ENCODE assay signal across 14 mouse cellular contexts in the genomic region with DNA sequence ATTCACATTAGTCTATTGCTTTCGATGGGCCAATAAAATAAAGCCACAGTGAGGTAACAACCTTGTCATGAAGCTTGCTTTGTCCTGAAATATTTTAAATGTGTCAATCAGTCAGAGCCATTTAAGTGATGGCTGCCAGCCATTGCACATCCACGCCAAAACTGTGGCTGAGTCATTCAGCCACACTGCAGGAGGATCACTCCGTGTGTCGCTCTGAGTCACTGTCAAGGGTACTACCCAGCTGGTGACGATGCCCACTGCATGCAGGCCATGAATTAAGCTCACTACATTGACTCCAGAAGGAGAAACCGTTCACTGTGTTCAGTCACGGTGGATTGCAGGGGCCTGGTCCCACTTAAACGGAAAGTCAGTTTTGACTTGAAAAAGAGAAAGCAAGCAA.
DNase-seq lines count a peak whose midpoint lies in the region; ATAC-seq and TF ChIP-seq lines count a peak whose summit lies in the region.
"Had no signal": no experiment of that assay in that cellular context is flagged by ENCODE, and none has a peak within 500 bp of the region (broad histone marks: within the 10 kb centered on the region; RNA-seq: fewer than 3 reads in every experiment).

No protein-coding gene starts in this region.

- H3K9me3 ChIP-seq in hindbrain, embryonic 13.5 days: no peaks in the 10 kb centered on the region
- H3K9me3 ChIP-seq in hindbrain, embryonic 14.5 days (ENCODE audit: control insufficient read depth, low read length): no peaks in the 10 kb centered on the region
- H3K9me3 ChIP-seq in liver, embryonic 11.5 days (ENCODE audit: control insufficient read depth, low read length): no peaks in the 10 kb centered on the region
- H3K9me3 ChIP-seq: embryonic facial prominence, embryonic 10.5 days; forebrain, embryonic 12.5 days had no signal

- no peak overlapping the region for H3K4me2 ChIP-seq in hindbrain, embryonic 13.5 days
- H3K4me2 ChIP-seq in hindbrain, embryonic 14.5 days (replicated peaks): no peak overlapping the region
- H3K4me2 ChIP-seq in liver, embryonic 11.5 days: no peak overlapping the region
- H3K4me2 ChIP-seq: forebrain, embryonic 12.5 days; heart, embryonic 11.5 days had no signal

- no peak for DNase-seq in hindbrain, embryonic 14.5 days (ENCODE audit: low spot score)
- DNase-seq in 3T3-L1 (ENCODE audit: low read depth, low spot score) (peak; percentile 80), adipocyte (ENCODE audit: low spot score) (peak; percentile 20)
- peak; percentile 47 to 56 for DNase-seq in layer of hippocampus, adult 2 months (ENCODE audit: low spot score in 2 of 2)
- no peak for DNase-seq in lung, postnatal 25 days (ENCODE audit: low spot score)
- DNase-seq in liver, embryonic 11.5 days (ENCODE audit: low spot score): no peak
- DNase-seq: thymus, adult 18-20 months had no signal

- 75% methylated on average over 8 of the region's 8 CpGs for WGBS in hindbrain, embryonic 13.5 days
- 71% methylated on average over 8 of the region's 8 CpGs for WGBS in hindbrain, embryonic 14.5 days
- WGBS in liver, embryonic 11.5 days: 80% methylated on average over 8 of the region's 8 CpGs

- H3K4me3 ChIP-seq in hindbrain, embryonic 13.5 days: no peak overlapping the region
- no peak overlapping the region for H3K4me3 ChIP-seq in hindbrain, embryonic 14.5 days (replicated peaks; ENCODE audit: low read length)
- H3K4me3 ChIP-seq in layer of hippocampus, adult 2 months: no peak overlapping the region
- H3K4me3 ChIP-seq in liver, embryonic 11.5 days (ENCODE audit: low read depth, low read length): no peak overlapping the region
- H3K4me3 ChIP-seq: embryonic facial prominence, embryonic 10.5 days; forebrain, embryonic 12.5 days had no signal

- TF ChIP-seq CTCF in layer of hippocampus, adult 2 months (conservative IDR thresholded peaks at IDR 0.05): no peak

- H3K9ac ChIP-seq in hindbrain, embryonic 13.5 days: no peak overlapping the region
- H3K9ac ChIP-seq in hindbrain, embryonic 14.5 days: no peak overlapping the region
- H3K9ac ChIP-seq in liver, embryonic 11.5 days (ENCODE audit: low read depth, low read length): no peak overlapping the region
- H3K9ac ChIP-seq: forebrain, embryonic 12.5 days; liver, embryonic 14.5 days had no signal

- no peaks in the 10 kb centered on the region for H3K27me3 ChIP-seq in hindbrain, embryonic 13.5 days
- H3K27me3 ChIP-seq in hindbrain, embryonic 14.5 days (ENCODE audit: control insufficient read depth, insufficient read depth, low read length): no peaks in the 10 kb centered on the region
- H3K27me3 ChIP-seq in liver, embryonic 11.5 days (replicated peaks; ENCODE audit: control insufficient read depth, insufficient read depth, low read length): no peaks in the 10 kb centered on the region
- H3K27me3 ChIP-seq: forebrain, embryonic 12.5 days had no signal

- no peaks in the 10 kb centered on the region for H3K36me3 ChIP-seq in hindbrain, embryonic 13.5 days
- H3K36me3 ChIP-seq in hindbrain, embryonic 14.5 days (replicated peaks; ENCODE audit: control insufficient read depth, insufficient read depth): no peaks in the 10 kb centered on the region
- H3K36me3 ChIP-seq in liver, embryonic 11.5 days (ENCODE audit: control insufficient read depth, insufficient read depth, low read length): no peaks in the 10 kb centered on the region
- H3K36me3 ChIP-seq: embryonic facial prominence, embryonic 10.5 days; forebrain, embryonic 12.5 days had no signal

- H3K27ac ChIP-seq in hindbrain, embryonic 13.5 days: 0 out of 2 replicates have a peak overlapping the region, but pooled peaks have one; percentile 40
- H3K27ac ChIP-seq in hindbrain, embryonic 14.5 days: no peak overlapping the region
- H3K27ac ChIP-seq in layer of hippocampus, adult 2 months: peak overlapping the region; percentile 43; the same call in 1 of the 2 replicates
- no peak overlapping the region for H3K27ac ChIP-seq in liver, embryonic 11.5 days (ENCODE audit: low read depth, low read length)
- H3K27ac ChIP-seq: embryonic facial prominence, embryonic 10.5 days; forebrain, embryonic 12.5 days; liver, embryonic 14.5 days had no signal

- no peaks in the 10 kb centered on the region for H3K4me1 ChIP-seq in hindbrain, embryonic 13.5 days (replicated peaks)
- no peaks in the 10 kb centered on the region; the same call in 1 of the 2 replicates for H3K4me1 ChIP-seq in hindbrain, embryonic 14.5 days (replicated peaks; ENCODE audit: control insufficient read depth, insufficient read depth, low read length)
- no peaks in the 10 kb centered on the region for H3K4me1 ChIP-seq in liver, embryonic 11.5 days (replicated peaks; ENCODE audit: control insufficient read depth, insufficient read depth, low read length)
- H3K4me1 ChIP-seq: embryonic facial prominence, embryonic 10.5 days; forebrain, embryonic 12.5 days had no signal

- ATAC-seq in hindbrain, embryonic 13.5 days (ENCODE audit: low FRiP score): no peak
- no peak for ATAC-seq in hindbrain, embryonic 14.5 days (ENCODE audit: low FRiP score)
- ATAC-seq in megakaryocyte, adult 5-6 weeks (ENCODE audit: poor library complexity, severe bottlenecking): no peak
- ATAC-seq in liver, embryonic 11.5 days (replicated peaks; ENCODE audit: low FRiP score): no peak
- ATAC-seq: intestine, embryonic 16.5 days had no signal

Comparison
In these comparisons a context has a peak if more than half of its experiments do, and no peak if none do; other contexts are left out.
1. H3K27ac ChIP-seq: peak in hindbrain, embryonic 13.5 days (single experiment) and layer of hippocampus, adult 2 months (single experiment); none in hindbrain, embryonic 14.5 days (single experiment) and liver, embryonic 11.5 days (single experiment).
2. DNase-seq: peak in 3T3-L1 (single experiment), adipocyte (single experiment) and layer of hippocampus, adult 2 months (2 of 2); none in hindbrain, embryonic 14.5 days (single experiment), lung, postnatal 25 days (single experiment) and liver, embryonic 11.5 days (single experiment).